9 mouse cellular contexts compared by ENCODE assay signal in genomic region chr4:109667518-109667917, GRCm38 (mm10). TPM values are rescaled to one million over a fixed set of nuclear protein-coding genes. Genes with fewer than 3 reads are reported as not detected.
DNase-seq lines count a peak whose midpoint lies in the region; ATAC-seq and TF ChIP-seq lines count a peak whose summit lies in the region.
"Had no signal": no experiment of that assay in that cellular context is flagged by ENCODE, and none has a peak within 500 bp of the region (broad histone marks: within the 10 kb centered on the region; RNA-seq: fewer than 3 reads in every experiment).

No protein-coding gene starts in this region.

- no peak for TF ChIP-seq CTCF in gastrocnemius, adult 2 months (IDR thresholded peaks at IDR 0.05)

- peak overlapping the region; percentile 91 for H3K4me2 ChIP-seq in forebrain, embryonic 13.5 days
- peak overlapping the region; percentile 93 for H3K4me2 ChIP-seq in liver, embryonic 12.5 days

- intact Hi-C loops in gastrocnemius, adult 2 months (cut with DNase I) = loop anchor here (5.0 kb wide), 1 partner anchor 190 kb away; no protein-coding TSS in a partner anchor
- intact Hi-C loops in gastrocnemius, postnatal 36 days (cut with DNase I) = no loop called here

- H3K4me1 ChIP-seq in forebrain, embryonic 13.5 days = peaks cover 31% of the 10 kb centered on the region
- H3K4me1 ChIP-seq in liver, embryonic 12.5 days = peaks cover 30% of the 10 kb centered on the region

- H3K27ac ChIP-seq in gastrocnemius, adult 2 months = peak overlapping the region; percentile 100
- no peak overlapping the region for H3K27ac ChIP-seq in forebrain, embryonic 13.5 days
- peak overlapping the region; percentile 97; the same call in 1 of the 2 replicates for H3K27ac ChIP-seq in liver, embryonic 12.5 days

- ATAC-seq in forebrain, embryonic 13.5 days = no peak
- no peak for ATAC-seq in liver, embryonic 12.5 days
- no peak for ATAC-seq in megakaryocyte-erythroid progenitor cell, adult 5-6 weeks (replicated peaks; ENCODE audit: low FRiP score, low TSS enrichment, poor library complexity, severe bottlenecking)

- no peaks in the 10 kb centered on the region for H3K9me3 ChIP-seq in forebrain, embryonic 13.5 days (replicated peaks)
- no peaks in the 10 kb centered on the region for H3K9me3 ChIP-seq in liver, embryonic 12.5 days (replicated peaks)

- no peaks in the 10 kb centered on the region for H3K36me3 ChIP-seq in forebrain, embryonic 13.5 days (ENCODE audit: poor library complexity, severe bottlenecking)
- H3K36me3 ChIP-seq in liver, embryonic 12.5 days = no peaks in the 10 kb centered on the region

- 63% methylated on average over 2 of the region's 2 CpGs for WGBS in forebrain, embryonic 13.5 days
- 38% methylated on average over 2 of the region's 2 CpGs for WGBS in liver, embryonic 12.5 days (ENCODE audit: insufficient replicate concordance)

- DNase-seq in gastrocnemius, adult 2 months = no peak
- no peak for DNase-seq in gastrocnemius, postnatal 36 days
- peak; percentile 57 for DNase-seq in 416B (ENCODE audit: low read depth)
- DNase-seq in testis, postnatal 10 days (ENCODE audit: low spot score) = no peak
- no peak for DNase-seq in testis, postnatal 14 days (ENCODE audit: low spot score)
- DNase-seq: kidney, adult 2 months had no signal

- peak overlapping the region; percentile 97 for H3K4me3 ChIP-seq in gastrocnemius, adult 2 months
- peak overlapping the region; percentile 77 for H3K4me3 ChIP-seq in forebrain, embryonic 13.5 days
- H3K4me3 ChIP-seq in liver, embryonic 12.5 days = peak overlapping the region; percentile 76

- peak overlapping the region; percentile 87; the same call in 1 of the 2 replicates for H3K9ac ChIP-seq in forebrain, embryonic 13.5 days
- H3K9ac ChIP-seq in liver, embryonic 12.5 days = peak overlapping the region; percentile 91

- H3K27me3 ChIP-seq in forebrain, embryonic 13.5 days = peaks cover 9% of the 10 kb centered on the region
- peaks cover 10% of the 10 kb centered on the region for H3K27me3 ChIP-seq in liver, embryonic 12.5 days (replicated peaks)

RNA-seq across cellular contexts. Expression of gene Cdkn2c, which starts 0.5 kb away (rescaled TPM):
- total RNA-seq in gastrocnemius, adult 2 months (2021) = 10 to 100 TPM in 1 of 2 experiments, 1 to 10 TPM in 1; 8.2 to 14.0 TPM
- 1 to 10 TPM; 8.9 to 9.8 TPM for total RNA-seq in gastrocnemius, postnatal 36 days (2021)
- 9.9 and 13.5 TPM in 2 replicates for polyA plus RNA-seq in forebrain, embryonic 13.5 days (2015; fragmentation: Nextera tagmentation; extraction: Ambion mirVana)
- 14.8 and 15.7 TPM in 2 replicates for polyA plus RNA-seq in liver, embryonic 12.5 days (2016; fragmentation: Nextera tagmentation; extraction: Ambion mirVana)
- total RNA-seq in megakaryocyte-erythroid progenitor cell, adult 5-6 weeks (2014; fragmentation: Nextera tagmentation) = 25.1 and 29.1 TPM in 2 replicates
- total RNA-seq in megakaryocyte-erythroid progenitor cell, adult 5-6 weeks (2017) = 32.2 and 32.7 TPM in 2 replicates

RNA-seq across cellular contexts. Expression of gene Faf1, which starts 8.9 kb away (rescaled TPM):
- 10 to 100 TPM; 40.7 to 45.6 TPM for total RNA-seq in gastrocnemius, adult 2 months (2021)
- 10 to 100 TPM; 32.3 to 35.6 TPM for total RNA-seq in gastrocnemius, postnatal 36 days (2021)
- 28.0 and 30.4 TPM in 2 replicates for polyA plus RNA-seq in forebrain, embryonic 13.5 days (2015; fragmentation: Nextera tagmentation; extraction: Ambion mirVana)
- 31.3 and 31.4 TPM in 2 replicates for polyA plus RNA-seq in liver, embryonic 12.5 days (2016; fragmentation: Nextera tagmentation; extraction: Ambion mirVana)
- 36.9 and 45.3 TPM in 2 replicates for total RNA-seq in megakaryocyte-erythroid progenitor cell, adult 5-6 weeks (2014; fragmentation: Nextera tagmentation)
- total RNA-seq in megakaryocyte-erythroid progenitor cell, adult 5-6 weeks (2017) = 45.1 and 94.8 TPM in 2 replicates
